Mouse (Mus musculus): ENCODE measurements around the gene Cstf3. TPM values are rescaled to one million over a fixed set of nuclear protein-coding genes. Genes with fewer than 3 reads are reported as not detected.

Cstf3 gene
- polyA plus RNA-seq, 1 experiment, result 6.7 TPM

- peaks cover 8% of the 10 kb centered on the region for H3K27me3 ChIP-seq (ENCODE audit: control insufficient read depth, insufficient read depth, low read length)
- TF ChIP-seq CTCF (IDR thresholded peaks at IDR 0.05; ENCODE audit: extremely low read depth, insufficient read depth, insufficient read length, insufficient replicate concordance) (no peak), POLR2A (IDR thresholded peaks at IDR 0.05; ENCODE audit: low read depth, low read length) (no peak)
- H3K4me1 ChIP-seq (ENCODE audit: control insufficient read depth, insufficient read depth, insufficient read length), result no peaks in the 10 kb centered on the region
- no peak overlapping the region for H3K4me3 ChIP-seq (ENCODE audit: extremely low read depth, insufficient read depth, insufficient read length)
- H3K27ac ChIP-seq (ENCODE audit: insufficient read depth, low read length), result no peak overlapping the region
- H3K36me3 ChIP-seq (ENCODE audit: control insufficient read depth, insufficient read depth, low read length), result no peaks in the 10 kb centered on the region
- 66% methylated on average over 6 of the region's 6 CpGs for whole genome bisulfite sequencing
- DNase-seq (ENCODE audit: low read depth in 1 of 2, low spot score in 2 of 2), result no peak
Observed at GRCm38 (mm10) chr2:104709786-104710337, 119.5 kb downstream of the Cstf3 start.

DNA sequence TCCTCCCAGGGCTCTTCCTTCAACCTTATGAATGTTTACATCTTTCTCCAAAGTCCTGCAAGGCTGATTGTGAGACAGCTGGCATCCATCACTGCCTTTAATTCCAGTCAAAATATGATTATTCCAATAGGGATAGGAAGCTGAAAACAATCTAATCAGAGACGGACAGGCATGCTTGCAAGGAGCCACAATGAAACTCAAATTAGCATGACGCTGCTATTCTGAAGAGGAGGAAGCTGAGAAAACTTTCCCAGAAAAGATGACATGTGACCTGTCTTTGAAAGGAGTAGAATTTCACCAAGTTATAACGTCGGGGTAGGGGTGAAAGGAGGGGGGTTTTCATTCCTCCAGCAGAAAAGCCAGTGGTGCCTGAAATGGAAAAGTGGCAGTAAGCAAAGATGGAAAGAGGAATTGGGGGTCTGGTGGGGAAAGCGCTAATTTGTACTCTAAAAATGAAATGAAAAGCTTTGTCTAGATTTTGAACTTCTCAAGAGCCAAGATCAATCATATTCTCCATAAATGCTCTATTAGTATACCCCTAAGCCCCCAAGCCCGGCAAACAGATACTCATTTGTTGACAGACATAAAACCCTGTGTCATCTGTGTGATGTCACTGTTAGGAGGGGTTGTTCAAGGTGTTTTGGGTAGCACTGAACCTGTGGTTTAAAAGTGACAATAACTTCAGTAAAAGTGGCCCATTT, 120.5 kb downstream of the Cstf3 start:
- Histone ChIP-seq H3K36me3 (ENCODE audit: control insufficient read depth, insufficient read depth, low read length) (no peaks in the 10 kb centered on the region), H3K27me3 (ENCODE audit: control insufficient read depth, insufficient read depth, low read length) (peaks cover 8% of the 10 kb centered on the region), H3K27ac (ENCODE audit: insufficient read depth, low read length) (no peak overlapping the region), H3K4me1 (ENCODE audit: control insufficient read depth, insufficient read depth, insufficient read length) (no peaks in the 10 kb centered on the region), H3K4me3 (ENCODE audit: extremely low read depth, insufficient read depth, insufficient read length) (no peak overlapping the region)
- TF ChIP-seq CTCF (IDR thresholded peaks at IDR 0.05; ENCODE audit: extremely low read depth, insufficient read depth, insufficient read length, insufficient replicate concordance) (no peak), POLR2A (IDR thresholded peaks at IDR 0.05; ENCODE audit: low read depth, low read length) (no peak)
- no peak for DNase-seq (ENCODE audit: low read depth in 1 of 2, low spot score in 2 of 2)
- WGBS, result 20% methylated on average over 6 of the region's 6 CpGs

DNA sequence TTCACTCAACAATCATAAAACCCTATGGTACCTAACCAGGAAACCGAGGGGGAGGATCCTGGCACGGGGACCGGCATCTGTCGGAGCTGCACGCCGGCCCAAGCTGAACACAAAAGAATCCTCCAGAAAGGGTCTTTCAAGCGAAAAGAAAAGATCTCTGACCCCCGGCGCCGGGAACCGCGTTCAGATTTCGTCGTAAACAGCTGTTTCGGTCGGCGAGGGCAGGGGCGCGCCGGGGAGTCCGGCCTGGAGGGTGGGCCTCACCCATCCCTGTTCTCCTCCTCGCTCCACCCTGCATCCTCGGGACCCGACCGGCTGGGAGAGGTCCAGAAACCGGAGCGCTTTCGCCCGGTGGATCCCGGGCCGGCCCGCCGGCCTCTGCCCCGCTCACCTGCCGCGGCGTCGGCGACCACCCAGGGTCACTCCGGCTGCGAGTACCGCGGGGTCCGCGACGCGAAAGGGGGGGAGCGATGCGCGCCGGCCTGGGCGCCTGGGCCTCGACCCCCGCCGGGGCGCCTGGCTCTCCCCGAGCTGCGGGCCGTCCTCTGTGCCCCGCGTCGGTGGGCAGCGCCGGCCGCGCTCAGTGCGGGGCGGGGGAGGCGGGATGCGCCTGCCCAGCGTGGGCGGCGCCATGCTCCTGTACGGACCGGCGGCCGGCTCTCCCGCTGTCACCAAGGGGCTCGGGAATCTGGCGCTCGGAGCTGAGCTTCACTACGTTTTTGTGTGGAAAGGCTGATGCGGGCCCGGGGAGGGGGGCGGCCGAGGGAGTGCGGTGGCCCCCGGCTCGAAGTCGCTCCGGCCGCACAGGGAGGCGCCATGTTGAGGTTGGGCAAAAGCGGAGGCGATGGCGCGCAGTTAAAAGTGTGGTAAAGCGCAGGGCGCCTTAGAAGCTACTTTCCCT, 121.5 kb downstream of the Cstf3 start, which contains the start of gene Tcp11l1:
Gene Tcp11l1, minus strand, starts transcription at position 585 of the 901 bp plus-strand sequence.
- peak in 1 of 2 experiments; percentile 25 for DNase-seq (ENCODE audit: low read depth in 1 of 2, low spot score in 2 of 2)
- Histone ChIP-seq H3K27ac (ENCODE audit: insufficient read depth, low read length) (peak within 1 kb of the TSS; percentile 57; the same call in 1 of the 2 replicates), H3K4me3 (ENCODE audit: extremely low read depth, insufficient read depth, insufficient read length) (peak within 1 kb of the TSS; percentile 61), H3K27me3 (ENCODE audit: control insufficient read depth, insufficient read depth, low read length) (peaks cover 8% of the 10 kb centered on the region), H3K4me1 (ENCODE audit: control insufficient read depth, insufficient read depth, insufficient read length) (no peaks in the 10 kb centered on the region), H3K36me3 (ENCODE audit: control insufficient read depth, insufficient read depth, low read length) (no peaks in the 10 kb centered on the region)
- TF ChIP-seq POLR2A (IDR thresholded peaks at IDR 0.05; ENCODE audit: low read depth, low read length), result no peak
- no peak for TF ChIP-seq CTCF (IDR thresholded peaks at IDR 0.05; ENCODE audit: extremely low read depth, insufficient read depth, insufficient read length, insufficient replicate concordance)
- WGBS, result 2% methylated on average over 95 of the region's 99 CpGs

- no peak overlapping the region for H3K27ac ChIP-seq (ENCODE audit: insufficient read depth, low read length)
- H3K4me3 ChIP-seq (ENCODE audit: extremely low read depth, insufficient read depth, insufficient read length), result peak overlapping the region; percentile 61
- no peaks in the 10 kb centered on the region for H3K36me3 ChIP-seq (ENCODE audit: control insufficient read depth, insufficient read depth, low read length)
- 12% methylated on average over 7 of the region's 7 CpGs for WGBS
- H3K27me3 ChIP-seq (ENCODE audit: control insufficient read depth, insufficient read depth, low read length), result peaks cover 8% of the 10 kb centered on the region
- no peaks in the 10 kb centered on the region for H3K4me1 ChIP-seq (ENCODE audit: control insufficient read depth, insufficient read depth, insufficient read length)
- no peak for TF ChIP-seq POLR2A (IDR thresholded peaks at IDR 0.05; ENCODE audit: low read depth, low read length)
- DNase-seq (ENCODE audit: low read depth in 1 of 2, low spot score in 2 of 2), result no peak
Observed at GRCm38 (mm10) chr2:104712486-104712809, 122.1 kb downstream of the Cstf3 start.

DNA sequence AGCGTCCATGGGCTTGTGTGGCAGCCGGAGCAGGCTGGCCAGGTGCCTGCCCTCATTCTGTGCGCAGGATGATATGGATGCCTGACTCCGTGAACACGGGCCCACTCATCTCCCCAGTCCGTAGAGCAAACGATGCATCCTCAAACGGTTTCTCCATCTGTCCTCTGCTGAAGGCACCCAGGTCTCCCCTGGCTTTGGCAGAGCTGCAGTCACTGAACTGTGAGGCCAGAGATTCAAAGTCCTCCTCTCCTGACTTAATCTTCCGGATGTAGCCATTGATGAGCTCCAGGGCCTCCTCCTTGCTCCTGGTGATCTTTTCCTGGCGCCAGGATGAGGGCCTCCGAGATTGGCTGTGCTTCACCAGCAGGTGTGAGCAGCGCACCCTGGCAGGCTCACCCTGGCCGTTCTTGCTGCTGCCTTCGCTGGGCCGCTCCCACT, 124.0 kb downstream of the Cstf3 start:
- TF ChIP-seq POLR2A (IDR thresholded peaks at IDR 0.05; ENCODE audit: low read depth, low read length), result no peak
- TF ChIP-seq CTCF (IDR thresholded peaks at IDR 0.05; ENCODE audit: extremely low read depth, insufficient read depth, insufficient read length, insufficient replicate concordance), result no peak
- Histone ChIP-seq H3K36me3 (ENCODE audit: control insufficient read depth, insufficient read depth, low read length) (no peaks in the 10 kb centered on the region), H3K27me3 (ENCODE audit: control insufficient read depth, insufficient read depth, low read length) (peaks cover 8% of the 10 kb centered on the region), H3K27ac (ENCODE audit: insufficient read depth, low read length) (no peak overlapping the region), H3K4me1 (ENCODE audit: control insufficient read depth, insufficient read depth, insufficient read length) (no peaks in the 10 kb centered on the region), H3K4me3 (ENCODE audit: extremely low read depth, insufficient read depth, insufficient read length) (no peak overlapping the region)
- WGBS, result 87% methylated on average over 15 of the region's 15 CpGs
- no peak for DNase-seq (ENCODE audit: low read depth in 1 of 2, low spot score in 2 of 2)

Other genes starting within 250 kb of the Cstf3 start
- gene D430041D05Rik, start 179.5 kb upstream of the Cstf3 start, polyA plus RNA-seq (2012; rRNA removed), result 0.01 TPM in 1 of 2 replicates, not detected in the other
- gene Hipk3, start 96.1 kb upstream of the Cstf3 start, polyA plus RNA-seq (2012; rRNA removed), result 14.5 and 16.8 TPM in 2 replicates
- gene Tcp11l1, start 121.6 kb downstream of the Cstf3 start, polyA plus RNA-seq (2012; rRNA removed), result 2.1 and 3.3 TPM in 2 replicates
- not detected in 2 replicates for gene Pin1rt1, start 125.9 kb downstream of the Cstf3 start, polyA plus RNA-seq (2012; rRNA removed)
- gene Depdc7, start 152.4 kb downstream of the Cstf3 start, polyA plus RNA-seq (2012; rRNA removed), result 0.99 and 1.2 TPM in 2 replicates
- gene Qser1, start 226.2 kb downstream of the Cstf3 start, polyA plus RNA-seq (2012; rRNA removed), result 1.6 and 1.7 TPM in 2 replicates

All from spleen, adult 2 months (tissue).